28 mouse cellular contexts compared by ENCODE assay signal in genomic region chr5:91801297-91801980, GRCm38 (mm10).
A peak's percentile ranks its signal among the peaks of the same experiment; 100 is the strongest.
DNase-seq lines count a peak whose midpoint lies in the region; ATAC-seq and TF ChIP-seq lines count a peak whose summit lies in the region.
"Had no signal": no experiment of that assay in that cellular context is flagged by ENCODE, and none has a peak within 500 bp of the region (broad histone marks: within the 10 kb centered on the region; RNA-seq: fewer than 3 reads in every experiment).

No protein-coding gene starts in this region.

- H3K27ac ChIP-seq in forebrain, embryonic 13.5 days, result no peak overlapping the region
- no peak overlapping the region for H3K27ac ChIP-seq in forebrain, embryonic 11.5 days (ENCODE audit: low read depth, low read length)
- no peak overlapping the region for H3K27ac ChIP-seq in forebrain, postnatal 0 days (ENCODE audit: low read depth, low read length)
- H3K27ac ChIP-seq in forebrain, embryonic 12.5 days, result no peak overlapping the region
- H3K27ac ChIP-seq: embryonic facial prominence, embryonic 13.5 days; heart, embryonic 15.5 days; hindbrain, embryonic 10.5 days; hindbrain, embryonic 13.5 days; intestine, embryonic 15.5 days had no signal

- WGBS in forebrain, embryonic 13.5 days, result 87% methylated on average over 3 of the region's 3 CpGs
- 87% methylated on average over 3 of the region's 3 CpGs for WGBS in forebrain, embryonic 11.5 days
- WGBS in forebrain, postnatal 0 days, result 74% methylated on average over 3 of the region's 3 CpGs
- WGBS in forebrain, embryonic 12.5 days, result 88% methylated on average over 3 of the region's 3 CpGs

- no peak overlapping the region for H3K9ac ChIP-seq in forebrain, embryonic 13.5 days
- H3K9ac ChIP-seq in forebrain, embryonic 11.5 days (ENCODE audit: low read length), result no peak overlapping the region
- no peak overlapping the region for H3K9ac ChIP-seq in forebrain, postnatal 0 days
- H3K9ac ChIP-seq in forebrain, embryonic 12.5 days, result no peak overlapping the region
- H3K9ac ChIP-seq: embryonic facial prominence, embryonic 13.5 days; heart, embryonic 12.5 days; heart, embryonic 15.5 days; hindbrain, embryonic 13.5 days; intestine, embryonic 15.5 days had no signal

- peak; percentile 51; the same call in 1 of the 2 replicates for ATAC-seq in forebrain, embryonic 13.5 days
- no peak for ATAC-seq in forebrain, embryonic 11.5 days (replicated peaks; ENCODE audit: low FRiP score)
- ATAC-seq in forebrain, postnatal 0 days, result peak; percentile 92
- no peak for ATAC-seq in forebrain, embryonic 12.5 days (ENCODE audit: low FRiP score)
- ATAC-seq: hindbrain, embryonic 16.5 days; intestine, embryonic 15.5 days; Patski had no signal

- no peaks in the 10 kb centered on the region for H3K9me3 ChIP-seq in forebrain, embryonic 13.5 days (replicated peaks)
- no peaks in the 10 kb centered on the region for H3K9me3 ChIP-seq in forebrain, embryonic 11.5 days (ENCODE audit: control insufficient read depth, low read length)
- H3K9me3 ChIP-seq in forebrain, postnatal 0 days (ENCODE audit: low read length), result no peaks in the 10 kb centered on the region
- no peaks in the 10 kb centered on the region for H3K9me3 ChIP-seq in forebrain, embryonic 12.5 days
- H3K9me3 ChIP-seq: embryonic facial prominence, embryonic 13.5 days; G1E; heart, embryonic 12.5 days; heart, embryonic 15.5 days; hindbrain, embryonic 10.5 days; hindbrain, embryonic 13.5 days; intestine, embryonic 15.5 days had no signal

- H3K36me3 ChIP-seq in forebrain, embryonic 13.5 days (ENCODE audit: poor library complexity, severe bottlenecking), result no peaks in the 10 kb centered on the region
- no peaks in the 10 kb centered on the region for H3K36me3 ChIP-seq in forebrain, embryonic 11.5 days (ENCODE audit: control insufficient read depth, insufficient read depth, low read length)
- H3K36me3 ChIP-seq in forebrain, postnatal 0 days (ENCODE audit: insufficient read depth), result no peaks in the 10 kb centered on the region
- H3K36me3 ChIP-seq in forebrain, embryonic 12.5 days (replicated peaks), result no peaks in the 10 kb centered on the region
- H3K36me3 ChIP-seq: embryonic facial prominence, embryonic 13.5 days; G1E; heart, embryonic 12.5 days; heart, embryonic 15.5 days; hindbrain, embryonic 10.5 days; hindbrain, embryonic 13.5 days; intestine, embryonic 15.5 days had no signal

- H3K4me2 ChIP-seq in forebrain, embryonic 13.5 days, result no peak overlapping the region
- no peak overlapping the region for H3K4me2 ChIP-seq in forebrain, embryonic 11.5 days (ENCODE audit: low read depth, low read length, severe bottlenecking)
- H3K4me2 ChIP-seq in forebrain, postnatal 0 days (ENCODE audit: low read depth), result no peak overlapping the region
- no peak overlapping the region for H3K4me2 ChIP-seq in forebrain, embryonic 12.5 days
- H3K4me2 ChIP-seq: embryonic facial prominence, embryonic 13.5 days; heart, embryonic 12.5 days; heart, embryonic 15.5 days; hindbrain, embryonic 13.5 days; intestine, embryonic 15.5 days had no signal

- no peaks in the 10 kb centered on the region for H3K27me3 ChIP-seq in forebrain, embryonic 13.5 days
- H3K27me3 ChIP-seq in forebrain, embryonic 11.5 days (ENCODE audit: control insufficient read depth, insufficient read depth, low read length), result no peaks in the 10 kb centered on the region
- no peaks in the 10 kb centered on the region for H3K27me3 ChIP-seq in forebrain, postnatal 0 days (ENCODE audit: insufficient read depth, low read length)
- no peaks in the 10 kb centered on the region for H3K27me3 ChIP-seq in forebrain, embryonic 12.5 days
- H3K27me3 ChIP-seq: CH12.LX; embryonic facial prominence, embryonic 13.5 days; heart, embryonic 12.5 days; heart, embryonic 15.5 days; hindbrain, embryonic 13.5 days; intestine, embryonic 15.5 days; Patski had no signal

- no peak overlapping the region for H3K4me3 ChIP-seq in forebrain, embryonic 13.5 days
- H3K4me3 ChIP-seq in forebrain, embryonic 11.5 days (ENCODE audit: low read depth, low read length), result no peak overlapping the region
- H3K4me3 ChIP-seq in forebrain, postnatal 0 days (ENCODE audit: low read depth, low read length), result no peak overlapping the region
- H3K4me3 ChIP-seq in forebrain, embryonic 12.5 days (replicated peaks), result no peak overlapping the region
- H3K4me3 ChIP-seq: embryonic facial prominence, embryonic 13.5 days; heart, embryonic 12.5 days; heart, embryonic 15.5 days; hindbrain, embryonic 10.5 days; hindbrain, embryonic 13.5 days; intestine, embryonic 15.5 days had no signal

- DNase-seq in forebrain, embryonic 11.5 days (ENCODE audit: low spot score), result no peak
- peak; percentile 45 for DNase-seq in forebrain, postnatal 0 days
- DNase-seq in layer of hippocampus, adult 9-11 months, result peak; percentile 19
- no peak for DNase-seq in layer of hippocampus, postnatal 10 days (ENCODE audit: low spot score in 2 of 2)
- DNase-seq: adrenal gland, postnatal 10 days; adrenal gland, postnatal 36 days; B cell, adult 2 months; cerebellum, adult 11 months; cerebellum, adult 2 months; cerebellum, adult 9-11 months; cerebellum, postnatal 25 days; gastrocnemius, postnatal 25 days; heart, adult 18-20 months; heart, postnatal 10 days; heart, postnatal 36 days; kidney, adult 11 months had no signal

- H3K4me1 ChIP-seq in forebrain, embryonic 13.5 days, result no peaks in the 10 kb centered on the region
- H3K4me1 ChIP-seq in forebrain, embryonic 11.5 days (replicated peaks; ENCODE audit: control insufficient read depth, insufficient read depth, low read length), result no peaks in the 10 kb centered on the region
- no peaks in the 10 kb centered on the region for H3K4me1 ChIP-seq in forebrain, postnatal 0 days (ENCODE audit: insufficient read depth)
- H3K4me1 ChIP-seq in forebrain, embryonic 12.5 days, result no peaks in the 10 kb centered on the region
- H3K4me1 ChIP-seq: embryonic facial prominence, embryonic 13.5 days; heart, embryonic 12.5 days; heart, embryonic 15.5 days; hindbrain, embryonic 10.5 days; hindbrain, embryonic 13.5 days; intestine, embryonic 15.5 days had no signal

- no peak for TF ChIP-seq CTCF in forebrain, postnatal 0 days (IDR thresholded peaks at IDR 0.05; ENCODE audit: low read depth)

Comparison
In these comparisons a context has a peak if more than half of its experiments do, and no peak if none do; other contexts are left out.
1. ATAC-seq: peak in forebrain, embryonic 13.5 days (single experiment) and forebrain, postnatal 0 days (single experiment); none in forebrain, embryonic 11.5 days (single experiment) and forebrain, embryonic 12.5 days (single experiment).
2. DNase-seq: peak in forebrain, postnatal 0 days (single experiment) and layer of hippocampus, adult 9-11 months (single experiment); none in forebrain, embryonic 11.5 days (single experiment) and layer of hippocampus, postnatal 10 days (0 of 2).